Mouse (Mus musculus) heart, embryonic 16.5 days (tissue): ENCODE data around the gene Celf2. TPM values are rescaled to one million over a fixed set of nuclear protein-coding genes. Genes with fewer than 3 reads are reported as not detected.

Experiments
- ATAC-seq: fragments of 200-750 bp; cut with Nextera tagmentation; replicated peaks from 2 replicates; pipeline ENCODE4 v1.8.0; 2017; ENCODE audit warnings: moderate number of reproducible peaks; ENCODE audit not compliant: insufficient read depth, low FRiP score; ENCODE audit errors: extremely low read depth
- H3K27ac ChIP-seq: fragments of 300-500 bp; sonication (generic); 2 replicates; pipeline ENCODE4 v1.5.1; 2014; ENCODE audit warnings: mild to moderate bottlenecking, low read length, control low read depth, moderate library complexity
- H3K27me3 ChIP-seq: fragments of 300-500 bp; sonication (generic); 2 replicates; pipeline ENCODE4 v1.6.1; 2014; ENCODE audit warnings: low read length, mixed read lengths; ENCODE audit not compliant: control insufficient read depth, insufficient read depth
- H3K36me3 ChIP-seq: fragments of 300-500 bp; sonication (generic); 2 replicates; pipeline ENCODE4 v1.6.1; 2014; ENCODE audit not compliant: control insufficient read depth, insufficient read depth
- H3K4me1 ChIP-seq: fragments of 300-500 bp; sonication (generic); 2 replicates; pipeline ENCODE4 v1.6.1; 2014; ENCODE audit warnings: low read length, mixed read lengths; ENCODE audit not compliant: control insufficient read depth, insufficient read depth
- H3K4me2 ChIP-seq: fragments of 300-500 bp; sonication (generic); 2 replicates; pipeline ENCODE4 v1.6.1; 2014; ENCODE audit warnings: low read depth, mild to moderate bottlenecking, control low read depth, low read length
- H3K4me3 ChIP-seq: fragments of 300-500 bp; sonication (generic); 2 replicates; pipeline ENCODE4 v1.5.1; 2014; ENCODE audit warnings: mild to moderate bottlenecking, control low read depth, low read length
- H3K9ac ChIP-seq: fragments of 300-500 bp; sonication (generic); 2 replicates; pipeline ENCODE4 v1.6.1; 2014; ENCODE audit warnings: low read length, control low read depth
- H3K9me3 ChIP-seq: fragments of 300-500 bp; sonication (generic); replicated peaks from 2 replicates; pipeline ENCODE4 v1.6.1; 2016; ENCODE audit warnings: low read length; ENCODE audit not compliant: control insufficient read depth
- WGBS: fragments of 180-500 bp; shearing (Covaris S2); extraction: QIAGEN DNeasy Blood & Tissue Kit; methylation state at CpG from one replicate; pipeline ENCODE4 v1.1.7; 2014; 5-methylcytosine and 5-hydroxymethylcytosine counted together
- polyA plus RNA-seq: library from polyadenylated mRNA; unstranded; fragments of >200 nt; fragmentation: Nextera tagmentation; extraction: Ambion mirVana; gene quantifications from 2 replicates; pipeline ENCODE4 v1.2.1, GENCODE M21; 2015

The Celf2 gene
- polyA plus RNA-seq, 1 experiment from 2014 or later, result 70.2 TPM

GRCm38 (mm10) chr2:6642222-6642850 lies 867.0 kb downstream of the Celf2 start:
- Histone ChIP-seq H3K27me3 (no peaks in the 10 kb centered on the region), H3K9me3 (no peaks in the 10 kb centered on the region), H3K4me2 (no peak overlapping the region), H3K9ac (no peak overlapping the region), H3K4me1 (peaks cover 2% of the 10 kb centered on the region; the same call in 1 of the 2 replicates), H3K4me3 (no peak overlapping the region), H3K36me3 (no peaks in the 10 kb centered on the region), H3K27ac (no peak overlapping the region)
- WGBS, result 52% methylated on average over 3 of the region's 3 CpGs
- ATAC-seq, result no peak

DNA sequence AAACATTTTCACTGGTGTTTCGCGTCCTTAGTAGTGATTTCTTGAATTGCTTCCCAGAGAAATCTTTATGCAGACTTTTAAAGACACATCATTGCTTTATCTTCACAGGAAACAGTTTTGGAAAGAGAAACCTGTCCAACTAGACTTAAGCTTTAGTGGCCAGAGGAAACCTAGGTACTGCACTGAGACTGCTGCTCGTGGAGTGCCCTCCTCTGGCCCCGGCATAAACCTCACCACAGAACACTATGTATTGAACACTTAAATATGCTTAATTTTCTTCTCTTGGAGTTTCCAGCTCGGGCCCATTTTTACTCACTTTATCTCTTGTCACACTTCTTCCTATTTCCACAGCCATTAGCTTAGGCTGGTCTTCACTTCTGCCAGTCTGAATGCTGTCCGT lies 870.0 kb downstream of the Celf2 start:
- Histone ChIP-seq H3K4me1 (peaks cover 2% of the 10 kb centered on the region; the same call in 1 of the 2 replicates), H3K36me3 (no peaks in the 10 kb centered on the region), H3K9me3 (no peaks in the 10 kb centered on the region), H3K4me3 (no peak overlapping the region), H3K4me2 (no peak overlapping the region), H3K9ac (no peak overlapping the region), H3K27me3 (no peaks in the 10 kb centered on the region), H3K27ac (no peak overlapping the region)
- no peak for ATAC-seq
- WGBS, result 79% methylated on average over 6 of the region's 6 CpGs

DNA sequence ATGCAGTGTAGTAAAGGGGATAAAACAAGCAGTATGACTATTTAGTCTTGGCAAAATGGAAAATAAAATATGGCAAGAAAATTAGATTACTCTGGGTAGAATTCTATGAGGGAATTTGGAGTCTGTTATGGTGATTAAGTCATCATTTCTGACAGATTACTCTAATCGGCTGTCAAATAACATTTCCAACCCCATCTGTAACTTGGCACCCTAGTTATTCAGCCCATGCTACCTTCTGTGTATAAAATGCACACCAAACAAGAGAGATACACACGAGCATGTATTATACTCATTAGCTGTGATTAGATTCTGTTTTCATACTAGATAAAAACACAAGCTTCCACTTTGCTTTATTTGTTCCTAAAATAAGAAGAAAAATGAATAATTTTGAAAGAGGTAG lies 872.2 kb downstream of the Celf2 start:
- no peak overlapping the region for H3K4me3 ChIP-seq
- no peak overlapping the region for H3K4me2 ChIP-seq
- no peaks in the 10 kb centered on the region for H3K36me3 ChIP-seq
- WGBS, result 81% methylated on average over 2 of the region's 2 CpGs
- no peak overlapping the region for H3K9ac ChIP-seq
- H3K27me3 ChIP-seq, result no peaks in the 10 kb centered on the region
- H3K27ac ChIP-seq, result no peak overlapping the region
- H3K9me3 ChIP-seq, result no peaks in the 10 kb centered on the region
- ATAC-seq, result no peak
- no peaks in the 10 kb centered on the region for H3K4me1 ChIP-seq

DNA sequence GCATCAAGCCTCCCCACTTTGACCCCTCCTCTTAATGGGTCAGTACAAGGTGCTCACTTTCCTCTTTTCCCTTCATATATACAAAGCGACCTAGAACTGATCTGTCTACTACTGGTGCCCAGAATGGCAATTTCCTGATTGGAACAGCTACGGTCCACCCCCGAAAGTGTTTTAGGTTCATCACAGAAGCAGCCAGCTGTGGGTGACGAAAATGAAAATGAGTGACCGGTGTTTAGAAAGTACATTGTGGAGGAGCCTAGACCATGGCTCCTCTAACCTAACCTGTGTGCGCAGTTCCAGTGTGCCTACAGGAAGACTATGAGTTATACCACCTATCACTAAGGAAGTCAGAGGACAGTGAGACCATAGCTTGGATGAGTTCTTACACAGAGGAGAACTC lies 874.5 kb downstream of the Celf2 start:
- H3K9ac ChIP-seq, result no peak overlapping the region
- H3K36me3 ChIP-seq, result no peaks in the 10 kb centered on the region
- H3K27ac ChIP-seq, result no peak overlapping the region
- no peaks in the 10 kb centered on the region for H3K27me3 ChIP-seq
- H3K4me2 ChIP-seq, result no peak overlapping the region
- no peak overlapping the region for H3K4me3 ChIP-seq
- H3K9me3 ChIP-seq, result no peaks in the 10 kb centered on the region
- 97% methylated on average over 6 of the region's 6 CpGs for WGBS
- H3K4me1 ChIP-seq, result no peaks in the 10 kb centered on the region
- no peak for ATAC-seq

- H3K27me3 ChIP-seq, result no peaks in the 10 kb centered on the region
- no peaks in the 10 kb centered on the region for H3K36me3 ChIP-seq
- H3K4me3 ChIP-seq, result no peak overlapping the region
- no peak overlapping the region for H3K27ac ChIP-seq
- ATAC-seq, result no peak
- WGBS, result 95% methylated on average over 1 of the region's 1 CpGs
- no peak overlapping the region for H3K4me2 ChIP-seq
- H3K9me3 ChIP-seq, result no peaks in the 10 kb centered on the region
- H3K4me1 ChIP-seq, result no peaks in the 10 kb centered on the region
- H3K9ac ChIP-seq, result no peak overlapping the region
Measured at GRCm38 (mm10) chr2:6633115-6633514, 876.2 kb downstream of the Celf2 start.

DNA sequence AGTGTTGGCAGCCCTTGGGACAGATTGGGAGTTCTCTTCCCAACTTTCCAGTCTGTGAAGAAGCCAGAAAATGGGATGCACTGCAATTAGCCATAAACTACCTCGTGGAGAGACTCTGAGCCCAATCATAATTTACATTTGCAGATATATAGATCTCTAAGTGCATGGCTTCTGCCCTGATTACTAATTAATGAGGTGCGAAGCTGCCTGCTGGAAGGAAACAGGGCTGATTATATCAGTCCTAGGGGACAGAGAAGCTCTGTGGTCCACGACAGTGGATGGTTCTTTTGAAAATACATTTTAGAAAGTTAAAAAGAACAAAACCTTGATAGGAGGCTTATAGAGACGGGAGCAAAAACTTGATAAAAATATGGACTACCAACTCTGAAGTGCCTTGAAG lies 885.6 kb downstream of the Celf2 start:
- 65% methylated on average over 4 of the region's 4 CpGs for WGBS
- Histone ChIP-seq H3K4me2 (no peak overlapping the region), H3K9ac (no peak overlapping the region), H3K9me3 (no peaks in the 10 kb centered on the region), H3K4me1 (no peaks in the 10 kb centered on the region), H3K27ac (no peak overlapping the region), H3K36me3 (no peaks in the 10 kb centered on the region), H3K27me3 (no peaks in the 10 kb centered on the region), H3K4me3 (no peak overlapping the region)
- no peak for ATAC-seq

GRCm38 (mm10) chr2:6622082-6622481 lies 887.3 kb downstream of the Celf2 start:
- Histone ChIP-seq H3K4me1 (no peaks in the 10 kb centered on the region), H3K9me3 (no peaks in the 10 kb centered on the region), H3K9ac (no peak overlapping the region), H3K4me3 (no peak overlapping the region), H3K27ac (no peak overlapping the region), H3K36me3 (no peaks in the 10 kb centered on the region), H3K4me2 (no peak overlapping the region), H3K27me3 (no peaks in the 10 kb centered on the region)
- WGBS, result 84% methylated on average over 5 of the region's 5 CpGs
- no peak for ATAC-seq

- 94% methylated on average over 3 of the region's 3 CpGs for WGBS
- H3K9me3 ChIP-seq, result no peaks in the 10 kb centered on the region
- no peaks in the 10 kb centered on the region for H3K27me3 ChIP-seq
- H3K27ac ChIP-seq, result no peak overlapping the region
- H3K4me2 ChIP-seq, result no peak overlapping the region
- H3K4me1 ChIP-seq, result no peaks in the 10 kb centered on the region
- 0 out of 2 replicates have a peak, but pooled peaks cover 4% of the 10 kb centered on the region for H3K36me3 ChIP-seq
- ATAC-seq, result no peak
- no peak overlapping the region for H3K4me3 ChIP-seq
- no peak overlapping the region for H3K9ac ChIP-seq
Measured at GRCm38 (mm10) chr2:6618856-6619255, 890.5 kb downstream of the Celf2 start.

DNA sequence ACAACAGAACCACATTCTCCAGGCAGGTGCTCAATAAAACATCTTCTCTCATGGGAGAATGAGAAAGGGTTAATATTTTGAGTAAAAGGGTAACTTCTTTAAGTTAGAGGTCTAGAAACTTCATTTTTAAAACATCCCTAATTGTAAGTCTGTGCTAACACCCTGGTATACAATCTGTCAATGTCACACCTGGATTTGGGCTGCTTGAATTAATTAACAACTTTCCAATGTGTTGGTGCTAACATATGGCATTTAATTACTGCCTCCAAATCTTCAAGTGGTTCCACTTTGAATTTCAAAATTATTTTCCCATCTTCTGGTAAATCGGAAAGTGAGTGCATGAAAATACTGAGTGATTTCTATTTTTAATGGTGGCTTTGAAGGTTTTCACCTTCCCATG lies 890.9 kb downstream of the Celf2 start:
- 0 out of 2 replicates have a peak, but pooled peaks cover 4% of the 10 kb centered on the region for H3K36me3 ChIP-seq
- H3K9ac ChIP-seq, result no peak overlapping the region
- no peak overlapping the region for H3K4me2 ChIP-seq
- no peak for ATAC-seq
- WGBS, result 82% methylated on average over 1 of the region's 1 CpGs
- no peaks in the 10 kb centered on the region for H3K27me3 ChIP-seq
- H3K9me3 ChIP-seq, result no peaks in the 10 kb centered on the region
- no peak overlapping the region for H3K27ac ChIP-seq
- H3K4me1 ChIP-seq, result no peaks in the 10 kb centered on the region
- H3K4me3 ChIP-seq, result no peak overlapping the region
